Mouse (Mus musculus) 3T3-L1 (cell line): ENCODE data around the gene Pkig.

Source experiments
- DNase-seq: peaks from one replicate; pipeline ENCODE4 v3.0.0-alpha.2; 2015; ENCODE audit warnings: low read depth, low spot score

The Pkig gene

DNA sequence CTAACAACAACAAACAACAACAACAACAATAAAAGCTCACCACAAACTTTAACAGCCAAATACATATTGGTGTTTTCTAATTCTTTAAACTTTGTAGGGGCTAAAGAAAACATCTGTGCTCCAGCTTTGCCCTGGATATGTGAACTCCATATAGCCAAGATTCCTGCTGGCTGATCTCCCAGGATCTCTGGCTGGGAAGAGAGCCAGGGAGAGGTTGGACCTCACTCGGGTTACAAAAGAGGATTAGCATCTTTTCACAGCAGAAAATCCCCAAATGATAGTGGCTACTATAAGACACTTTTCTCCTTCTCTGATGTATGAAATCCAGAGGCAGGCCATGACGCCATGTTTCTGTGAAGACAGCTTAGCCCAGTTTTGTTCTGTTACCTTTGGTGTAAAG is 98.5 kb downstream of the Pkig start:
- DNase-seq: peak; percentile 98

DNA sequence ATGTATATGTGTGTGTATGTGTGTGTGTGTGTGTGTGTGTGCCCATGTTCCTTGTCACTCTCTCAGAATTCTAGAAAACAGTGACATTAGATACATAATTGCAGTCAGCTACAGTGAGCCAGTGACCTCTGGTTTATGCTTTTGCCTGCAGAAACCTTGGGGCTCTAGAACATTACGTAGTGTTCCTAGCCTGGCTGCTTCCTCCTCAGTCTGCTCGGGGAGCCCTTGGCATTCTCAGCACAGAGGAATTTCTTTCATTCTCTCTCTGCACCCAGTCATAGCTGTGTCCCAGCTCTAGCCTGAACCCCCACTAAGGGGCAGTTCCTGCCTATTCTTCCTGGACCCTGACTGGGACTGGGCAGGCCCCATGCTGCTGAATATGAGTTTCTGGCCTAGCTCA is 100.0 kb downstream of the Pkig start:
- no peak for DNase-seq

DNA sequence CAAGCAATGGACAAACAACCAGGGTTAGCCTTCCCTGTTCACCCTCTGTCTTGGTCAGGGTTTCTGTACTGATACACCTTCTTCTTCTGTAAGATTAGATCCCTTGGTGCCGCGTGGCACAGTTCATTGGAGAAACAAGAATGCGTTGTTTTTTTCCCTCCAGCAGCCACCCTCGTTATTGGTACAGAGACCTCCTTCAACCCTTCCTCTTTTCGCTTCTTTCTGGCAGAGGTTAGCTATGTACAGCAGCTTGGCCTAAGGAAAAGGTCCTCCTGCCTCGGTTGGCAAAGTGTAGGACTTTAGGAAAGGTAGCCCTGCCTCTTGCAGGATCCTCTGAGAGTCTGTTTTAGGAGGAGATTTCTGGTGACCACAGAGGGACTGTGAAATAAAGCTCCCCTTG is 102.4 kb downstream of the Pkig start:
- DNase-seq: no peak

DNA sequence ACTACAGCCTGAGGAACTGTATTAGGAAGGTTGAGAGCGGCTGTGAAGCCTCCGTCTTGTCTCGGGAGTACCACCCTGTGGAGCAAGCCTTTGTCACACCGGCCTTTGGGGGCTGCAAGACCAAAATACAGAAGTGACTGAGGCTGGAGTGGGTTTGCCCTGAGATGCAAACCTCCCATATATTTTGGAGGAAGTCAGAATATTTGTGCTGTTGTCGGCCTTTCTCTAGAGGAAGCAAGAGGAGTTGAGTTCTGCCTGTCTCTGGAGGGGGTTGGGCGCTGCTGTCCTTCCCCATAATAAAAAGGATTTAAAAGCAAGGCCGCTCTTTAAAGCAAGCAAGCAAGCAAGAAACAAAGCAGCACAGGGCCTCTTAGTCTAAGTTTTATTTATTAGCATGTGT is 103.2 kb downstream of the Pkig start:
- DNase-seq: no peak

DNA sequence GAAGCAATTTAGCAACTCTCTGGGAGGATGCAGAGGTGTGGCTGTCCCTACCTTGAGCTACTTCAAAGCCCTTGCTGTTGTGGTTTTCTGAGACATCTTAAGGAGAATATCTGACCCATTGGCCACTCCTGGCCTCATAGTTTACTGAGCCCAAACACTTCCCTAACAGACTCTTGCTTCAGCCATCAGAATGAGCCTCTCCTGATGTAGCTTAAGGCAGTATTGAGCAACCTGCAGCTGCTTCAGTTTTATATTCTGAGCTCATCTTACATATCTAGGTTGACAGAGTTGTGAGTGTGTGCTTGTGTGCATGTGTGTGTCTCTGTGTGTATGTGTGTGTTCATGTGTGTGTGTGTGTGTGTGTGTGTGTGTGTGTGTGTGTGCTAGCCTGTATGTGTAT is 108.1 kb downstream of the Pkig start:
- no peak for DNase-seq

DNA sequence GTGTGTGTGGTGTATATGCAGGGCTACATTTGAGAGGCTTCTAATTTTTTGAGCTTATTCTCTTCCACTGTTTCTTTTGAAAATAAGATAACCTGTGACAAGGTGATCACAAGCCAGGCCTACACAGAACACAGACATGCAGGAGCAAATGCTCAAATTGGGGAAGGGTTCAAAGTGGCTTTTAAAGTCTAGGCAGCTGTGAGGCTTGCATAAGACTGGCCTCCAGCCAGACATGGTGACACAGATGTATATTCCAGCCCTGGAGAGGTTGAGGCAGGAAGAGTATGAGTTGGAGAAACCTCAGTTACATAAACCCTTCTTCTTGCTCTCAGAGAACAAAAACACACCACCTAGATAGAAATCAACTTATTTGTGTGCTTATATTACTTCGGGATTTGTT is 108.7 kb downstream of the Pkig start:
- DNase-seq: no peak

DNA sequence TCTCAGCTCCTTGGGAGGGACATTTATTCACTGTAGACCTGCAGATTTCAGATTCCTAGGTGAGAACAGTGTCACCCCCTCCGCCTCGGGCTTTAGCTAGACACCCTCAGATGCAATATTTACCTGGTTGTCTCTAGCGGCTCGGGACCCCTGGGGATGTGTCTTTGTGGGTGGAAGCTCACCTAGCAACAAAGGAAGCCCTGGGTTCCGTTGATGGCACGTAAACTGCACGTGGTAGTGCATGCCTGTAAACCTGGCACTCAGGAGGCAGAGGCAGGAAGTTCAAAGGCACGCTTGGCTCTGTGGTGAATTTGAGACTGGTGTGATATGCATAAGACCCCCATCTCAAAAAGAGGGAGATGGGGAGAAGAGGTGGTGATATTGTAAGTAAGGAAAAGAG is 112.5 kb downstream of the Pkig start:
- DNase-seq: no peak
